Mouse (Mus musculus) kidney, embryonic 15.5 days (tissue): ENCODE data around the gene Aox4. TPM values are rescaled to one million over a fixed set of nuclear protein-coding genes. Genes with fewer than 3 reads are reported as not detected.
A peak's percentile ranks its signal among the peaks of the same experiment; 100 is the strongest.

Experiments used
- ATAC-seq: fragments of 200-750 bp; cut with Nextera tagmentation; replicated peaks from 2 replicates; pipeline ENCODE4 v1.8.0; 2017; ENCODE audit warnings: moderate TSS enrichment; ENCODE audit not compliant: low FRiP score
- H3K27ac ChIP-seq: fragments of 300-500 bp; sonication (generic); 2 replicates; pipeline ENCODE4 v1.5.1; 2015; ENCODE audit warnings: mild to moderate bottlenecking, inconsistent platforms
- H3K27me3 ChIP-seq: fragments of 300-500 bp; sonication (generic); 2 replicates; pipeline ENCODE4 v1.6.1; 2015; ENCODE audit warnings: inconsistent platforms
- H3K36me3 ChIP-seq: fragments of 300-500 bp; sonication (generic); 2 replicates; pipeline ENCODE4 v1.6.1; 2015; ENCODE audit warnings: inconsistent platforms
- H3K4me1 ChIP-seq: fragments of 300-500 bp; sonication (generic); 2 replicates; pipeline ENCODE4 v1.6.1; 2015; ENCODE audit warnings: inconsistent platforms
- H3K4me2 ChIP-seq: fragments of 300-500 bp; sonication (generic); 2 replicates; pipeline ENCODE4 v1.6.1; 2015; ENCODE audit warnings: moderate library complexity, mild to moderate bottlenecking, inconsistent platforms
- H3K4me3 ChIP-seq: fragments of 300-500 bp; sonication (generic); replicated peaks from 2 replicates; pipeline ENCODE4 v1.5.1; 2015; ENCODE audit warnings: mild to moderate bottlenecking, inconsistent platforms
- H3K9ac ChIP-seq: fragments of 300-500 bp; sonication (generic); 2 replicates; pipeline ENCODE4 v1.6.1; 2015; ENCODE audit warnings: mild to moderate bottlenecking, inconsistent platforms
- H3K9me3 ChIP-seq: fragments of 300-500 bp; sonication (generic); replicated peaks from 2 replicates; pipeline ENCODE4 v1.6.1; 2016; ENCODE audit warnings: inconsistent platforms
- WGBS: fragments of 180-500 bp; shearing (Covaris S2); methylation state at CpG from one replicate; pipeline ENCODE4 v1.1.7; 2015; ENCODE audit warnings: mixed read lengths; 5-methylcytosine and 5-hydroxymethylcytosine counted together
- polyA plus RNA-seq: library from polyadenylated mRNA; unstranded; fragments of >200 nt; fragmentation: Nextera tagmentation; extraction: Ambion mirVana; gene quantifications from 2 replicates; pipeline ENCODE4 v1.2.1, GENCODE M21; 2015

Gene Aox4
- polyA plus RNA-seq, 1 experiment from 2014 or later, result 0.05 TPM

DNA sequence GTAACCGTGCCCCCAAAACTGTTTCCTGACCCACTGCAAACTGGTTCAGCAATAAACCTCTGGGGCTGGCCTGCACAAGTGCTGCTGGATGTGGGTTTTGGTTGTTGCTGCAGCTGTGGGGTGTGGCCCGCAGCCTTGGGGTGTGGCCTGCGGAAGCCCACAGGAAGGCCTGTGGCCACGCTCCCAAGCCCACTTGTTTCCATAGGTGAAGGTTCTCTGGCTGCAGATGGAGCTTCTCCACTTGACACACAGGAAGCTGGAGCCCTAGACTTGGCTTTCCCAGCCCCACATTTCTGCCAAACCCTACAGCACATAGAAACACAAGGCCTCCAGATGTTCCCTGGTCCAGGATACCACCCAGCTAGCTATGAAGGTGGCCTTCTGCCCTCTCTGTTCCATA is 93.5 kb downstream of the Aox4 start:
- H3K4me2 ChIP-seq, result no peak overlapping the region
- H3K27ac ChIP-seq, result peak overlapping the region; percentile 14; the same call in 1 of the 2 replicates
- ATAC-seq, result peak; percentile 26; the same call in 1 of the 2 replicates
- no peaks in the 10 kb centered on the region for H3K36me3 ChIP-seq
- 77% methylated on average over 4 of the region's 4 CpGs for WGBS
- H3K27me3 ChIP-seq, result no peaks in the 10 kb centered on the region
- no peak overlapping the region for H3K9ac ChIP-seq
- no peaks in the 10 kb centered on the region for H3K9me3 ChIP-seq
- no peak overlapping the region for H3K4me3 ChIP-seq
- H3K4me1 ChIP-seq, result peaks cover 15% of the 10 kb centered on the region

DNA sequence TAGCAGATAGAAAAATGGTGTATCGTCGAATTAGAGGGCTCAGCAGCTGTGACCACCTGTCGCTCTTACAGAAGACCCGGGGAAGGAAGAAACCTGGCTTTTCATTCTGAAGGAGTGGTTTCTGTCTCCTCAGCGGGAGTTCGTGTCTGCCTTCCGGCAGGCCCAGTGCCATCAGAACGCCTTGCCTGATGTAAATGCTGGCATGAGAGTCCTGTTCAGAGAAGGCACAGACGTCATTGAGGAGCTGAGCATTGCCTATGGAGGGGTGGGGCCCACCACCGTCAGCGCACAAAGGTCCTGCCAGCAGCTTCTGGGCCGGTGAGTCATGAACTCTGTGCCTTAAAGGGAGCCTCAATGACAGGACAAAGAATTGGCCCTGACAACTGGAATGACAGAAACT is 94.1 kb downstream of the Aox4 start:
- no peaks in the 10 kb centered on the region for H3K36me3 ChIP-seq
- 64% methylated on average over 12 of the region's 12 CpGs for WGBS
- ATAC-seq, result no peak
- no peak overlapping the region for H3K4me3 ChIP-seq
- H3K27ac ChIP-seq, result peak overlapping the region; percentile 14; the same call in 1 of the 2 replicates
- H3K4me2 ChIP-seq, result no peak overlapping the region
- H3K9ac ChIP-seq, result no peak overlapping the region
- no peaks in the 10 kb centered on the region for H3K27me3 ChIP-seq
- H3K4me1 ChIP-seq, result peaks cover 15% of the 10 kb centered on the region
- H3K9me3 ChIP-seq, result no peaks in the 10 kb centered on the region

DNA sequence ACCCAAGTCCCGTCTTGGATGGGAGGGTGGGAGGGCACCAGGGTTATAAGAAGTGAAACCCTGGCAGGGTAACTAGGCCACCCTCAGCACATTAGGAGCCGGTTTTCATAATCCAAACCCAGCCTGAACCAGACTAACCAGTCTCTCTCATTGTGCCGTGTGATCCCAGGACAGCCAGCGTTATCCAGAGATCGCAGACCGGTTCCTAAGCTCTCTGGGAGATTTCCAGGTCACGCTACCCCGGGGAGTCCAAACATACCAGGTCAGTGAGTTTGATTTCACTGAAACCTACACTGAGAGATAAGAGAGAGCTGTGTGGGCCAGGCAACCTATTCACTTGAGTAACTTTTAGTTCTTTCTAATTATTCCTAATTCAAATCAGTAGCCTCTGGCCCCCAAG is 97.0 kb downstream of the Aox4 start:
- ATAC-seq, result peak; percentile 50
- 69% methylated on average over 8 of the region's 8 CpGs for WGBS

GRCm38 (mm10) chr1:58308594-58308993 is 98.4 kb downstream of the Aox4 start:
- no peak overlapping the region for H3K9ac ChIP-seq
- no peaks in the 10 kb centered on the region for H3K9me3 ChIP-seq
- peaks cover 9% of the 10 kb centered on the region for H3K4me1 ChIP-seq
- H3K4me2 ChIP-seq, result no peak overlapping the region
- H3K4me3 ChIP-seq, result no peak overlapping the region
- no peaks in the 10 kb centered on the region for H3K36me3 ChIP-seq
- WGBS, result 90% methylated on average over 8 of the region's 8 CpGs
- ATAC-seq, result no peak
- no peaks in the 10 kb centered on the region for H3K27me3 ChIP-seq
- H3K27ac ChIP-seq, result no peak overlapping the region

More for the DNA sequence above, 97.0 kb downstream of the Aox4 start:
- Histone ChIP-seq H3K27me3 (no peaks in the 10 kb centered on the region), H3K27ac (peak overlapping the region; percentile 54), H3K4me2 (no peak overlapping the region), H3K4me1 (peaks cover 15% of the 10 kb centered on the region), H3K4me3 (no peak overlapping the region), H3K9me3 (no peaks in the 10 kb centered on the region), H3K9ac (no peak overlapping the region), H3K36me3 (no peaks in the 10 kb centered on the region)

GRCm38 (mm10) chr1:58309853-58310252 is 99.7 kb downstream of the Aox4 start:
- Histone ChIP-seq H3K36me3 (no peaks in the 10 kb centered on the region), H3K9ac (no peak overlapping the region), H3K27me3 (no peaks in the 10 kb centered on the region), H3K4me1 (no peaks in the 10 kb centered on the region), H3K4me3 (no peak overlapping the region), H3K9me3 (no peaks in the 10 kb centered on the region), H3K4me2 (no peak overlapping the region), H3K27ac (no peak overlapping the region)
- WGBS, result 78% methylated on average over 4 of the region's 4 CpGs
- ATAC-seq, result no peak

DNA sequence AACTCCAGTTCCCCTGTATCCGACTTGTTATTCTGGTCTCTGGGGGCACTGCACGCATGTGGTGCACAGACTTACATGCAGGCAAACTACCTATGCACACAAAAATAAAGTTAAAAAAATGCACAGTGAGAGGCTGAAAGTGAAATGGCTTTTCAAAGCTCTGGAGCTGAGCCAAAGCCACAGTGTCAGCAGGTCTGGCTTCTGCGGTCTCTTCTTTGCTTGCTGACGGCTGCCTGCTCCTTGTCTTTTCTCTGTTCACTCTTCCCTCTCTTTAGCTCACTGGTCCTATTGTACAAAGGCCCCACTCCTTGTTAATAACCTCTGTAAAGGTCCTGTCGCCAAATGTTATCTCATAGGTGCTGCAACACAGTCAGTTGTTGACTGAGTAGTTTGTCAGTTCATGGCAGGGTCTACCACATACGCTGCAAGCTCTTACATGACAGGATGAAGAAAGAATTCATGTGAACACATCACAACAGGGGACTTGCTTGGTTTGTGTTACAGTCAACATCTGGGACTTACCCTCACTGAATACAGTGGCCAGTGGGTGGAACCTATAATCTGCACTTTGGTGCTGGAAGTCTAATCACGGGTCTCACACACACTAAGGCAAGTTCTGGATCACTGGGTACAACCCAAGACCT is 101.1 kb downstream of the Aox4 start:
- no peak overlapping the region for H3K4me2 ChIP-seq
- no peak for ATAC-seq
- 76% methylated on average over 7 of the region's 7 CpGs for WGBS
- H3K4me1 ChIP-seq, result 0 out of 2 replicates have a peak, but pooled peaks cover 5% of the 10 kb centered on the region
- H3K9ac ChIP-seq, result no peak overlapping the region
- no peak overlapping the region for H3K27ac ChIP-seq
- H3K27me3 ChIP-seq, result no peaks in the 10 kb centered on the region
- H3K4me3 ChIP-seq, result no peak overlapping the region
- no peaks in the 10 kb centered on the region for H3K9me3 ChIP-seq
- H3K36me3 ChIP-seq, result no peaks in the 10 kb centered on the region

DNA sequence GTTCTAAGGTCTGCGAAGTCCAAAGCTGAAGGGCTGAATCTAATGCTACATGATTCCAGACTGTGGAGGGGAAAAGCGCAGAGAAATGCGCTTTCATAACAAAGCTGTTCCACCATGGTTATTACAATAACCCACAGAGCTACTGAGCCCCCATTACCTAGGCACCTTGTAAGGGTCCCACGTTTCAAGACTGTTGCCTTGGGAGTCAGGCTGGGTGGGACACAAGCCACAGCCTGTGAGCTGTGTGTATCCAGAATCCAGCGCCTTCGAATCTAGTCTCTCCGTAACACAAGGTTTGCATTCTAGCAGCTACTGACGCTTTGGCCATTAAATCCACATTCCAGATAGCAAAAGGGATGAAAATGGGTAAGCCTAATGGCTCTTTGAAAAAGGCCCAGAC is 103.0 kb downstream of the Aox4 start:
- WGBS, result 91% methylated on average over 8 of the region's 8 CpGs
- Histone ChIP-seq H3K9ac (no peak overlapping the region), H3K4me3 (no peak overlapping the region), H3K4me1 (0 out of 2 replicates have a peak, but pooled peaks cover 5% of the 10 kb centered on the region), H3K4me2 (no peak overlapping the region), H3K27me3 (no peaks in the 10 kb centered on the region), H3K36me3 (no peaks in the 10 kb centered on the region), H3K27ac (no peak overlapping the region), H3K9me3 (no peaks in the 10 kb centered on the region)
- no peak for ATAC-seq

GRCm38 (mm10) chr1:58315532-58315931 is 105.3 kb downstream of the Aox4 start:
- Histone ChIP-seq H3K4me2 (no peak overlapping the region), H3K36me3 (no peaks in the 10 kb centered on the region), H3K27ac (no peak overlapping the region), H3K4me3 (no peak overlapping the region), H3K27me3 (no peaks in the 10 kb centered on the region), H3K9ac (no peak overlapping the region), H3K4me1 (0 out of 2 replicates have a peak, but pooled peaks cover 5% of the 10 kb centered on the region), H3K9me3 (no peaks in the 10 kb centered on the region)
- 59% methylated on average over 6 of the region's 6 CpGs for WGBS
- ATAC-seq, result no peak

Other genes starting within 250 kb of the Aox4 start
- gene Sgo2a, start 214.4 kb upstream of the Aox4 start, polyA plus RNA-seq, result 18.0 and 19.0 TPM in 2 replicates
- gene Kctd18, start 191.4 kb upstream of the Aox4 start, polyA plus RNA-seq, result 15.8 and 16.6 TPM in 2 replicates
- 0.30 and 0.32 TPM in 2 replicates for gene Aox1, start 180.5 kb upstream of the Aox4 start, polyA plus RNA-seq
- 4.4 and 5.2 TPM in 2 replicates for gene Aox3, start 97.3 kb upstream of the Aox4 start, polyA plus RNA-seq
- 0.08 and 0.12 TPM in 2 replicates for gene Aox2, start 67.9 kb downstream of the Aox4 start, polyA plus RNA-seq
- 367 and 397 TPM in 2 replicates for gene Bzw1, start 182.5 kb downstream of the Aox4 start, polyA plus RNA-seq
- gene Clk1, start 213.7 kb downstream of the Aox4 start, polyA plus RNA-seq, result 185 and 199 TPM in 2 replicates
- gene Nif3l1, start 234.8 kb downstream of the Aox4 start, polyA plus RNA-seq, result 44.7 and 46.7 TPM in 2 replicates
- 52.0 and 58.5 TPM in 2 replicates for gene Ppil3, start 235.1 kb downstream of the Aox4 start, polyA plus RNA-seq